Mouse (Mus musculus) left cerebral cortex, postnatal 4 days (tissue): ENCODE results near the gene Cpe. TPM values are rescaled to one million over a fixed set of nuclear protein-coding genes. Genes with fewer than 3 reads are reported as not detected.

Experiments
- DNase-seq: peaks from one replicate; pipeline ENCODE4 v3.0.0-alpha.2; 2022
- intact Hi-C: fragments of 180-260 bp; cut with DNase I; formaldehyde crosslinking; loops from one replicate; pipeline ENCODE4 v1.15.1; 2025
- total RNA-seq, 2 experiments: library from RNA; stranded (reverse); gene quantifications; 2 replicates each; pipeline ENCODE4 v1.2.3; 2021

Gene Cpe
- total RNA-seq: 100 to 1,000 TPM; 839 to 915 TPM

DNA sequence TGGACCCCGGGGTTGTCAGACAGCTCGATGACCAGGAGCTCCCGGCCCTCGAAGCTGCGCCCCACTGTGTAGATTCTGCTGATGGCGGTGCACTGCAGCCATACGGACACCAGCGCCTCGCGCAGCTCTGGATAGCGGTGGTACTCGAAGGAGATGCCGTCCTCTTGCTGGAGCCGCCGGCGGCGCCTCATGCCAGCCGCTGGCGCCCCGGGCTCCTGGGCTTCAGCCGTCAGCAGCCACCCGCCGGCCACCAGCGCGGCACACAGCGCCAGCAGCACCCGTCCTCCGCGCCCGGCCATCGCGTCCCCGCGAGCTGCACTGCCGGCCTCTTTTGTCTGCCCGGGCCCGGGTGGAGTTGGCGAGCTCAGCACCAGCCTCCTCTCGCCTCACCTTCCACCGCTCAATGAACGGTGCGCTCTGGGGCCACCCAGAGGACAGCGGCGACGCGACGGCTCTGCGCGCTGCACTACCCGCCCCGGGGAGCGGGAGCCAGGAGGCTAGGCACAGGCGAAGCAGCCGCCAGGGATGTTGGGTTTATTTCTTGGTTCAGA is at the start of gene Cpe:
TSS of gene Cpe (minus strand) at position 404 of the 551 bp plus-strand sequence.
- intact Hi-C loops: no loop called here
- peak; percentile 91 for DNase-seq

DNA sequence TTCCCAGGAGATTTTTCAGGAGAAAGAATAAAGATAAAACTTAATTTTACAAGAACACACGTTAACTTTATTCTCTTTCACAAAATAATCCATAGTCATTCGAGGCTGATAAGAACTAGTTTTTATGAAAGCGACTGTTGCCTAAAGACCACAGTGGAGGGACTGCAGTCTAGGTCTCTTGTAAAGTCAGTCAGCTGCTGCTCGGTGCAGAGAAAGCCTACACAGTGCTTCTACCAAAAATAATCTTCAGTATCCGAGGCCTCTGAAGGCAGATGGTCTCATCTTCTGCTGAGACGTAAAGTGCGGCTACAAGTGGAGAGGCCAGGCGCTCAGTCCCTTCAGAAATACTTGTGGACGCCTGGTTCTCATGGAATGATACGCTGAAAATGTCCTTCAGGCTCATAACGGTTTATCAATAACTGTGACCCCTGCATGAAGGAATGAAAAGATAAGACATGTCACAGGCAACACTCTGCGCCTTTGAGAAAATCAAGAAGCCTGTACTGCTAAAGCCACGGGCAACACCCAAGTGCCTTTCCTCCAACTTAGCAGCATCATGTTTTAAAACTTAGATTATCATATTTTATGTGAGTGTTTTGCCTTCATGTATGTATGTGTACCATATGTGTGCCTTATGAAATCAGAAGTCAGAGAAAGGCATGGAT is 47.8 kb upstream of the Cpe start:
- intact Hi-C loops: no loop called here

DNA sequence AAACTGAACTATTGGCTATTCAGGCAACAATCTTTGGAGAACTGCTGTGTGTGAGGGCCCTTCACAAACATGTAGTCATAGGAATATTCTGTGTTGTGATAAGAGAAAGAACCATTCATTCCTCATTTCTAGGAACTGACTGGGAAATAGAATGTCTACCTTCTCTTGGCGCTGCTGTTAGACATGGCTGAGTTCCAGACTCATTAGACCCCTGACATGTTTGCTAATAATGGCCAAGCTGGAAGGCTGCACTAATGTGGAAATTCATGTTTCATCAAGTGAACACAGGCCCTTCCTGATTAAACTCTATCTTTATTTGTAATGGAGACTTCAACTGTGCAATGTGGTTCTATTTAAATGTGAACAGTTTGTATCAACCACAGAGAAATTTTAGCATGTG is 46.1 kb upstream of the Cpe start:
- intact Hi-C loops: no loop called here
- DNase-seq: no peak

More for the DNA sequence above, 47.8 kb upstream of the Cpe start:
- DNase-seq: no peak

DNA sequence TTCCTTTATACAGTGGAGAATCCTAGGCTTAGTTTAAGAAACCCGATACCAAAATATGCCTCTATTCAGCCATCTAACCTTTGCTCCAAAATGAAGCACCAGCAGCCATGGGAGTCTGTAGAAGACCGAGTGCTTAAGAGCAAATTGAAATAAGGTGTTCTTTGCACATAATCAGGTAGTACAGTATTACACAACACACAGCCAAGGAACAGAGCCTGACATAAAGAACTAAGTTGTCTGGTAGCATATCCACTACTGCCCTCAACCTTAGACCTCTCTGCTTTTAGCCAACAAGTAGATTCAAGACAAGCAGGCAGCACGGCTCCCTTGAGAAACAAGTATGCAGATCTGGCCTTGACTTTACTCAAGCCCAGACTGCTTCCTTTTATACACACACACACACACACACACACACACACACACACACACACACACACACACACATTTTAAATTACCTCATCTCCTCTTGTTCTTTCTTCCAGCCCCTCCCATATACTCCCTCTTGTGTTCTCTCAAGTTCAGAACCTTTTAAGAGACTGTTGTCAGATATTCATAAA is 44.0 kb upstream of the Cpe start:
- intact Hi-C loops: no loop called here
- DNase-seq: no peak

DNA sequence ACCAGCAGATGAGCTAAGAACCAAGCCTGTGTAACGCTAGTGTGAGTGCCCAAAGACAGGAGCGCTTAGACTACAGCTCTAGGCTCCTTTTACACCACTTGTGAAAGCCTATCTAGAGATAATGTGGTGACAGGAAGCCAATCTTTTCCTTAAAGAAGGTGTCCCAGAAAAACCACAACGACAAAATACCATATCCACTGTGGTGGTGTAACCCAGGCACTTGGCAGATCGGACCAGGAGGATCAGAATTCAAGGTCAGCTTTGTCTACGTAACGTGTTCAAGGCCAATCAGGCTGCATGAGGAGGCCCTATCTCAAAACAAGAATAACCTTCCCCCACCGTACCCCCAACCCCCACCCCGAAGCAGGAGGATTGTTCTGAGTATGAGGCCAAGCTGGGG is 42.3 kb upstream of the Cpe start:
- no peak for DNase-seq
- intact Hi-C loops: no loop called here

DNA sequence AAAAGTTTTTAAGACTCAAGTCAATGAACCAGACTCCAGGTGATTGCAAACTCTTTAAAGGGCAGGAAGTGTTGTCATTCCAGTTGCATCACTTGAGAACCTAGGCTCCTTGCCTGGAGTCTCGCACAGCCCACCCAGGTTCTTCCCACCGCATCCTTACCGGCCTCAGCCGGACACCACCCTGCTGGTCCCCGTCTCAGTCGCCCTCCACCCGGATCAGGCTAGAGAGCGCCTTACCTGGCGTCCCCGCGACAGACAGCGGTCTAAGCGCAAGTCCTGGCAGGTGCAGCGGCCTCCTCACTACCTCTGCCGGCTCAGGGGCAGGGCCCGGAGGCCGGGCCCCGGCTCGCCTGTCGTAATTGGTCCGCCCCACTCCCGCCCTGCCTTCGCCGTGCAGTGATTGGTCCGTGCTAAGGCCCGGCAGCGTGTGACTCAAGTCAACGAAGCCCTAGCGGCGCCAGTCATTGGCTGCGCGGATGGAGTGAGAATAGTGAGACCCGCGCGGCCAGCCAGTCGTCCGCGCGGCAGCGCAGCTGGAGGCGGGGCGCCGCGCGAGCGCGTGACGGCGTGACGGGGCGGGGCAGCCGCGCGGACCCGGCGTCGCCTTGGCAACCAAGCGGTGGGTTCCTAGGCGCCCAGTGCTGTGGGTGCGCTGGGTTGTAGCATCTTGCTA is 40.6 kb upstream of the Cpe start, which contains the start of gene Msmo1:
TSS of gene Msmo1 (minus strand) at position 522 of the 673 bp plus-strand sequence.
- peak; percentile 98 for DNase-seq
- intact Hi-C loops: no loop called here

DNA sequence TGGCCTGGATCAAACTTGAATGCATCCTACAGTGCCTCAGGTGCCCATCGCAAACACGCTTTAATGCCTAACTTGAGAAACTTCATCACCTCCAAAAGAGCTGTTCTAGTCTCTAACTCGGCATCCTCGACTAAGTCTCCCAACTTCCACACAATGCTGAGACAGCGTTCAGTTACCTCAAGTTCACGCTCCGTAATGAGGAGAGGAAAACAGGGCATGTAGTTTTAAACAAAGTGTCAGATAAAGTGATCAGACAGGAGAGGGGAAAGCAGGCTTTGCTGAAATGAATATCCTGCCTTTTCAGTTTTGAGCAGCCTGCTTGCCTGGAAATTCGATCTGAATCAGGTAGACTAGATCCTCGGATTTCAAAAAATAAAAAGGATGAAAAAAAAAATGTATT is 39.7 kb upstream of the Cpe start:
- DNase-seq: no peak
- intact Hi-C loops: no loop called here

DNA sequence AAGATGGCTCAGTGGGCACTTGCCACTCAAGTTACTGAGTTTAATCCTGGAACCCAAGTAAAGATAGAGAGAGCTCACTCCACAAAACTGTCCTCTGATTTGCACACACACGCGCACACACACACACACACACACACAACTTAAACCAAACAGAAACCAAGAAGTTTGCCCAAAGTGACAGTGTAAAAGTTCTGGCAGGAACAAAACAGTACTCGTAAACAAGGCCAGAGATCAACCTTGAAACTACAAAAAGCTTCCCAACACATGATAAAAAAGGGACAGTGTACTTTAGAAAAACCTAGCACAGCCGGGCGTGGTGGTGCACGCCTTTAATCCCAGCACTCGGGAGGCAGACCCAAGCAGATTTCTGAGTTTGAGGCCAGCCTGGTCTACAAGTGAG is 35.3 kb upstream of the Cpe start:
- no peak for DNase-seq
- intact Hi-C loops: no loop called here

DNA sequence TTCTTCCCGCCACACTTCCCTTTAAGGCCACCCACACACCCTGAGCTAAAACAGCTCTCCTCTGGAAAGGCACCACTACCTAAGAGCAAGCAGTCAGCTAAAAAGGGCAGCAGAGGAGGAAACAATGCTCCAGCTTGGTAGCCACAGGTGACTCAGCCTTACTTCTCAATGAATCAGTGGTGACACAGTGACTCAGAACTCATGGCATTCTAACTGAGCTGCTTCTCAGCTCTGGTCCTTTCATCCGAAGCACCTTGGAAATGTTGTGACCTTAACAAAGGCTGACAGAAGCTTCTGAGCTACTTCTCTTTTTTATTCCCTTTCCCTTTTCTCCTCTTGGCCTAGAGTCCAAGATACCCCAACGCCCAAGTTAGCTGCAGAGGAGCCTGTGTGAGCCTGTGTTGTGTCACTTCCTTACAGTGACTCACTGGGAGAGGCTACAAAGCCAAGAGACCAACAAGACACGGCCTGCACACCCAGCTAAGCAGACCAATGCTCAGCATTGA is 33.4 kb upstream of the Cpe start:
- DNase-seq: no peak
- intact Hi-C loops: no loop called here

DNA sequence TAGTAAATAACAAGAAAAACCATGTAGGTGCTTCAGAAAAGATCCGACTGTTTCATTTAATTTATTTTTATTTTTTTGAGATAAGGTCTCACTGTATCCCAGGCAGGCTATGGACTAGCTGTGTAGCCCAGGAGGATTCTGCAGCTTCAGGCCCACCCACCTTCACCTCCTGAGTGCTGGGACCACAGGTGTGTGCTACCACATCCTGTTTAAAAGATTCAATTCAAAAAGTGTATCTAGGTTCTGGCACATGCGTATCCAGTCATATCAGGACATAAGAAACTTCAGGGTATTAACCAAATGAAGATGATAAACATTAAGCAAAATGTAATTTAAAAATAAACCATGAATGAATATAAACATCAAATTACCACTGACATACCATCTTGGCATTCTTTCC is 30.4 kb upstream of the Cpe start:
- DNase-seq: no peak
- intact Hi-C loops: no loop called here

DNA sequence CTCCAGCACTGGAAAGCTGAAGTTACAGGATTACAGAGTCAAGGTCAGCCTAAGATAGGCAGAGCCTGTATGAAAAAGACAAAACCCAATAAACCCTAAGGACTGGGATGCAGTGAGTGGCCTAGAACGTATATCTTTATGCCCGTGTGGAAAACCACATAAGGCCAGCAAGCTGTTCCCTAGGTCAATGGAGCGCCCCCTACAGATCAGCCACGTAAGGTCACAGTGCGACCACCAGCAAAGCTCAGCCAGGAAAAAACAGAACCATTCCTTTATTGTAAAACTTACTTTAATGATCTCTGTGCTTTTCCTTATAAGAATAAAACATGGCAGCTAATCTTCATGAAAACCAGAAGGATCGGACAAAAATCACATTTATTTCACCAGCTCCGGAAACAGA is 25.0 kb upstream of the Cpe start:
- DNase-seq: no peak
- intact Hi-C loops: no loop called here

DNA sequence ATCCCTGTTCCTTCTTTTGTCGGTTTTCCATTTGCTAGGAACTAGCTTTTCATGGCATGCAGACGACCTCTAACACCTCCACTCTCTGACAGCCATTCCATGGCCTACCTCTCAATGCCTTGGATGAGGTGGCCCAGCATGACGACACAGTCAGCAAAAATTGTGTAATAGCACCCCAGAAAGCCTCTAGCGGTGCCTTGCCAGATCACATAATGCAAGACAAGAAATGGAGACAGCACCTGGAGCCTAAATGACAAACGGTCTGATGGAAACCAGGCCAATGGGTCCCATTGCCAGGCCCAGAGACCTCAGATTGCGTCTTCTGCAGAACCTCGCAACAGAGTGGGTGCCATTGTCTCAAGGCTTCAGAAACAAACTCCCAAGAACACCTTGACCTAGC is 19.6 kb upstream of the Cpe start:
- intact Hi-C loops: no loop called here

DNA sequence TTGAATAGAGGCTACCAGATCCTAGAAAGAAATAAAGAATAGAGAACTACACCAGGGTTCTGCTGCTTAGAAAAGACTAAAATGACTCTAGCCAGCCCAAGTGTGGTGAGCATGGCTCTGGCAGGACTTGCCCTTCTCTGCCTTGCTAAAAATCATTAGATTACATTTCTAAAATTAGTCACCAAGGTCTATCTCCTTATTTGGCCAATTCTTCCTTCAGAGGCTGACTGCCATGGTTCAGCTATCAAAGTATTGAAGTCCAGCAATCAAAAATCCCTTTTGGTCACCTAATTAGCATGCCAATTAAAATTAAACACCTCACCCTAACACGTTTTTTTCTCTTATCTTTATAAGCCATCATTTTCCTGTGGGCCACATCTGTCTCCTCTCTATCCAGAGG is 18.7 kb upstream of the Cpe start:
- intact Hi-C loops: no loop called here
- no peak for DNase-seq

More for the DNA sequence above, 19.6 kb upstream of the Cpe start:
- no peak for DNase-seq

DNA sequence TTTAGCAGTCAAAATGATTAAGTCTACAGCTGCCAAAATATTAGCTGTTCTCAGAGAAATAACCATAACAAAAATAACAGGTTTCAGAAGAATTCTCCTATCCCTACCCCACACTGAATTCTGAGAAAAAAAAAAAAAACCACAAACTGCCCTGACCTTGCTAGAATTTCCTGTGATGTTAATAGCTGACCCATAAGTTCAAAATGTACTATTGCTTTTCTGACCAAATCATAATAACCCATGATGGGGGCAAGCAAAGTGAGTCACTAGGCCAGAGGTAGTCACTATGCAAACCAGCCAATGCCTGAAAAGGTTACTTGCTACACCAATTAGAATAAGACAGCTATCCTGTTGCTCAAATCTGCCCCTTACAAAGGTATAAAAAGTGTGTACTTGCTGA is 14.6 kb upstream of the Cpe start:
- no peak for DNase-seq
- intact Hi-C loops: no loop called here

DNA sequence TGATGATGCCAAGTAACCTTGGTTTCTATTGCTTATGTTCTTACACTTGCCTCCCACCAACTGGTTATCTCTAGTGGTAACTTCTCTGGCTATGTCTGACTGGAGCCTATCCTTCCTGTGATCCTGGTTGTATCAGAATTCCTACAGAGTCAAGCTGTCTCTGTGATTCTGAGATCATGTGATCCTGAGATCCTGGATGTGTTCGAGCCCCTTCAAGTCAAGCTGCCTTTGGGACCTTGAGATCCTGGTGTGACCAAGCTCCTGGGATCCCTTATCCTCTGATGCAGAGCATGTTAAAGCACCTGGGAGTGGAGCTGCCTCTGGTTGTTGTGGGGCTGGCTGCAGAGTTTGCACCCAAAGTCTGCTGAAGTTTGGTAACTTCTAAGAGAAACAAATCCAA is 10.3 kb upstream of the Cpe start:
- DNase-seq: no peak
- intact Hi-C loops: no loop called here

DNA sequence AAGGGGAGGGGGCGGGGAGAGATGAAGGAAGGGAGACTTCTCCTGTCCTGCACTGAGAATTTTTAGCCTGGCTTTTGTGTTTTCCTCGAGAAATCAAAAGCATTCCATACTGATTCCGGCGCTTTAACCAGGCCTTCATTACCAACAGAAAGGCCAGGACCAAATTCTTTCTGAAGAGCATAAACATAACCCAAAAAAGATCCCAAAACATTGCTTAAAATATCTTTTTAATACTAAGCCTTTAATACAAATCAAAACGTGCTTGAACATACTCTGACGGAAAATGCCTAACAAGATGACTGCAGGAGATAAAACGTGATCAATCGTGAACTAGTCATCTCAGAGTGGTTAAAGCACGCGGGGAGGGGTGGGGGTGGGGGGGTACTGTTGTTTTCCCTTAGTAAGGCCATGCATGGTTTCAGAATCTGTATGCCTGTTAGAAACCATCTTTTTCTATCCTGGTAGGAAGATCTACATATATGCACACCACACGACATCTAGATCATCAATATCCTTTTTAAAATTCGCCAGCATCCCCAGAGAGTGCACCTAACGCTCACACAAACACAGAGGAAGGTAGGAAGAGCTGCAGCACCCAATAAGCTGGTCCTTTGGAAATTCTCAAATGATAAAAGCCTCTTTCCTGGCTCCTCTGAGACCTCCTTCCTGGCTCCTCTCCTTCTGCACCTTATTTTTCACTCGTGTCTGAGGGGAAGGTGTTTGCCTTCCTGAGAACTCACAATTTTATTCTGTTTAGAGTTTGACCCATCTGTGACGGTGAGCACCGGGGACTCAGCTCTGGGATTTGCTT is 1.1 kb downstream of the Cpe start:
- DNase-seq: no peak
- intact Hi-C loops: loop anchor here (1.0 kb wide), 1 partner anchor 73 kb away; no protein-coding TSS in a partner anchor

DNA sequence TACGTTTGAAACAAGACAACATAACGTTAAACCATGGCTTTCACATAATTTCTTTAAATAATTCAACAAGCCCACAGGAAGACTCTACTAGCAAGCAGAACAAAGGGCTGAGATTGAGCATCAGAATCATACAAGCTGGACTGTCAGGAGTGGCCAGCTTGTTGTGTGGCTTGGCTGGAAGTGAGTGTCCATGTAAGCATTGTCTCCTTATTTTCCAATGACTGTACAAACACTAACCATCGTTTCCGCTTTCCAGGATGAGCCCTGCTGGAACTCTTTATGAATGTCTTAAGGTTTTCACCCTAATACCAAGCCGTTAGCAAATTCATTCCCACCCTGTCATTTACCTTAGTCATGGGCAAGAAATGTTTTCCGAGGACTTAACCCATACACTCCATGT is 2.0 kb downstream of the Cpe start:
- no peak for DNase-seq
- intact Hi-C loops: loop anchor here (1.0 kb wide), 1 partner anchor 73 kb away; no protein-coding TSS in a partner anchor

DNA sequence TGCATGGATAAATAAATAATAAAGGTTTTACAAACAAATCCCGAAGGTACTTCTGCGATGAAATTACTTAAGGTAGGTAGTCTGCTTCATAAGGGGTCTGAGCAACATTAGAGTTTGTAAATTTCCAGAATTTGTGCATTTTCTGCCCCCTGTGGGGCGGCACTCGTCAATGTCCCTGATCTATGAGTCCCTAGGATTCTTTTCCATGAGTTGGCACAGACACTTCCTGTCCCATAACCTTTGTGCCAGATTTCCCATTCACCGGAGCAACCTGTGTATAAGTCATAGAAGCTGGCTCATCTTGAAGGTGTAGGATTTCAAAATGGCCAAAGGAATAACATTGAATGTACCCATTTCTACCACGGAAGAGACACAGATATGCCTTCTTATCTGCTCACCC is 2.5 kb downstream of the Cpe start:
- intact Hi-C loops: no loop called here
- no peak for DNase-seq

DNA sequence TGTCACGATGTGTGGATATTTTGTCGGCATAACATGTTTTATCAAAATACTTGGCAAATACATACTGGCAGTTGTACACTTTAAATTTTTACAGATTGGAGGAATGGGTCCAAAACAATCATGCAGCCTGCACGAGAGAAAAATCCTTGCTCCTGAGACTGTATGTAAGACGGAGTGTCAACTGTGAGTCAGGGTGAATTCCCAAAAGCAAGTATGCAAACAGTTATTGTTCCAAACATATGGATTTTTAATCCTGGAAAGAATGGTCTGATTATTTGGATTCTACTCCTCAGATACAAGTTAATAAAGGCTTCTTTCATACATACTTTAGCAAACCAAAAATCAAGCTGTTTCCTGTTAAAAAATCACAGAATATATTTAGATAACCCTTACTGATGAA is 4.1 kb downstream of the Cpe start:
- intact Hi-C loops: no loop called here
- no peak for DNase-seq

DNA sequence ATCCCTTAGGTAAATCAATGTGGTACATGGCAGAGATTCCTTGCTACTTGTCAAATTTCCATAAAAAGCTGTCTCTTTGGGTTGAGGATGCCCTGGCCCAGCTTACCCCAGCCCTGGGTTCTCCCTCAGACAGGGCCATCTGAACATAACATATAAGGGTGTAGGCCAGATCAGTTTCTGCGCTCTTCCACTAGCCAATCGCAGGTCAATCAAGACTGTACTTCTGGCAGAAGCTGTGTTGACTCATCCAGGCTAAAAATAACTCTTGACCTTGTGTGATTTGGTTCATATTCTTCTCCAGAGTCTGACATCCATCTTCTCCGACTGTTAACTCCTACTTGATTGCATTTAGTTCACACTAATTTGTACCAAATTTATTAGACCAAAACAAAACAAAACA is 4.7 kb downstream of the Cpe start:
- intact Hi-C loops: no loop called here
- no peak for DNase-seq

DNA sequence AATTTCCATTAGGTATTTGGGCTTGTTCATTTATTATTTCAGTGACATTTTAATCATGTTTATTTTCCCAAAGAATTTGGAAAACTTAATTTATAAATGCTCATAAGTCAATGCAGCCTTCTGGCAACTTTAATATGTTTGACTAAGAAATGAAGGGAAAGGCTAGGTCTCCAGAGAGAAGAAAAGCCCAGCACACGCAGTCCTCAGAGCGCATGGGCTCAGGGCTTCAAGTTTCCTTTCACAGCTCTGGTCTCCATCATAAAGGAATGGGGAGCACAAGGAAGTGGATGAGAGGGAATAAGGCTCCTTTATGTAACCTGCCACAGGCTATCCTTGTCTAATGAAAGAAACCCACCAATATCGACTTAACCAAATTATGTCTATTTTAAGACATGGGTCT is 10.4 kb downstream of the Cpe start:
- no peak for DNase-seq
- intact Hi-C loops: no loop called here
